29 mouse cellular contexts compared by ENCODE assay signal in genomic region chr10:116146091-116146490, GRCm38 (mm10). TPM values are rescaled to one million over a fixed set of nuclear protein-coding genes. Genes with fewer than 3 reads are reported as not detected.
DNase-seq lines count a peak whose midpoint lies in the region; ATAC-seq lines count a peak whose summit lies in the region.
"Had no signal": no experiment of that assay in that cellular context is flagged by ENCODE, and none has a peak within 500 bp of the region (broad histone marks: within the 10 kb centered on the region; RNA-seq: fewer than 3 reads in every experiment).

No protein-coding gene starts in this region.

- H3K9ac ChIP-seq in forebrain, embryonic 12.5 days: no peak overlapping the region
- H3K9ac ChIP-seq in forebrain, embryonic 15.5 days (replicated peaks): no peak overlapping the region
- H3K9ac ChIP-seq in midbrain, embryonic 11.5 days (ENCODE audit: low read length): no peak overlapping the region; the same call in 1 of the 2 replicates
- H3K9ac ChIP-seq in midbrain, embryonic 16.5 days (ENCODE audit: low read depth, low read length): no peak overlapping the region
- H3K9ac ChIP-seq in forebrain, embryonic 16.5 days (replicated peaks; ENCODE audit: low read depth, low read length): no peak overlapping the region
- H3K9ac ChIP-seq in midbrain, embryonic 13.5 days (replicated peaks): no peak overlapping the region
- H3K9ac ChIP-seq: intestine, embryonic 15.5 days had no signal

- H3K4me2 ChIP-seq in forebrain, embryonic 12.5 days: no peak overlapping the region
- no peak overlapping the region for H3K4me2 ChIP-seq in forebrain, embryonic 15.5 days (replicated peaks)
- H3K4me2 ChIP-seq in midbrain, embryonic 11.5 days: no peak overlapping the region
- no peak overlapping the region for H3K4me2 ChIP-seq in midbrain, embryonic 16.5 days (ENCODE audit: low read length)
- no peak overlapping the region for H3K4me2 ChIP-seq in forebrain, embryonic 16.5 days (ENCODE audit: low read length)
- H3K4me2 ChIP-seq in midbrain, embryonic 13.5 days (replicated peaks): 0 out of 2 replicates have a peak overlapping the region, but pooled peaks have one; percentile 7
- H3K4me2 ChIP-seq: intestine, embryonic 15.5 days; liver, embryonic 11.5 days had no signal

- no peak for ATAC-seq in forebrain, embryonic 12.5 days (ENCODE audit: low FRiP score)
- ATAC-seq in forebrain, embryonic 15.5 days (replicated peaks): no peak
- peak; percentile 68 for ATAC-seq in midbrain, embryonic 11.5 days (ENCODE audit: low FRiP score)
- ATAC-seq in midbrain, embryonic 16.5 days: no peak
- 0 out of 2 replicates have a peak, but pooled peaks have one; percentile 33 for ATAC-seq in forebrain, embryonic 16.5 days
- peak; percentile 55; the same call in 1 of the 2 replicates for ATAC-seq in midbrain, embryonic 13.5 days
- ATAC-seq: intestine, embryonic 15.5 days had no signal

- 0 out of 2 replicates have a peak overlapping the region, but pooled peaks have one; percentile 15 for H3K27ac ChIP-seq in forebrain, embryonic 12.5 days
- no peak overlapping the region for H3K27ac ChIP-seq in forebrain, embryonic 15.5 days (replicated peaks)
- no peak overlapping the region for H3K27ac ChIP-seq in midbrain, embryonic 11.5 days (ENCODE audit: low read depth, low read length)
- H3K27ac ChIP-seq in midbrain, embryonic 16.5 days (ENCODE audit: low read length): no peak overlapping the region
- no peak overlapping the region for H3K27ac ChIP-seq in forebrain, embryonic 16.5 days (ENCODE audit: low read length)
- no peak overlapping the region for H3K27ac ChIP-seq in midbrain, embryonic 13.5 days
- H3K27ac ChIP-seq: heart, adult 2 months; intestine, embryonic 15.5 days had no signal

- H3K4me3 ChIP-seq in forebrain, embryonic 12.5 days (replicated peaks): no peak overlapping the region
- H3K4me3 ChIP-seq in forebrain, embryonic 15.5 days: no peak overlapping the region
- no peak overlapping the region for H3K4me3 ChIP-seq in midbrain, embryonic 11.5 days (ENCODE audit: low read depth, low read length)
- no peak overlapping the region for H3K4me3 ChIP-seq in midbrain, embryonic 16.5 days (ENCODE audit: low read depth, low read length)
- no peak overlapping the region for H3K4me3 ChIP-seq in forebrain, embryonic 16.5 days (replicated peaks; ENCODE audit: low read length)
- no peak overlapping the region for H3K4me3 ChIP-seq in midbrain, embryonic 13.5 days (replicated peaks)
- H3K4me3 ChIP-seq: heart, adult 2 months; intestine, embryonic 15.5 days; megakaryocyte, embryonic 14.5 days had no signal

- no peaks in the 10 kb centered on the region for H3K9me3 ChIP-seq in forebrain, embryonic 12.5 days
- no peaks in the 10 kb centered on the region for H3K9me3 ChIP-seq in forebrain, embryonic 15.5 days
- H3K9me3 ChIP-seq in midbrain, embryonic 11.5 days (ENCODE audit: control insufficient read depth, low read length): no peaks in the 10 kb centered on the region
- H3K9me3 ChIP-seq in midbrain, embryonic 16.5 days (replicated peaks; ENCODE audit: control insufficient read depth, low read length, poor library complexity, severe bottlenecking): no peaks in the 10 kb centered on the region
- H3K9me3 ChIP-seq in forebrain, embryonic 16.5 days (ENCODE audit: control insufficient read depth, low read length): no peaks in the 10 kb centered on the region
- H3K9me3 ChIP-seq in midbrain, embryonic 13.5 days: no peaks in the 10 kb centered on the region
- H3K9me3 ChIP-seq: intestine, embryonic 15.5 days had no signal

- 39% methylated on average over 9 of the region's 9 CpGs for WGBS in forebrain, embryonic 12.5 days
- 36% methylated on average over 9 of the region's 9 CpGs for WGBS in forebrain, embryonic 15.5 days
- WGBS in midbrain, embryonic 11.5 days: 26% methylated on average over 9 of the region's 9 CpGs
- WGBS in midbrain, embryonic 16.5 days: 15% methylated on average over 9 of the region's 9 CpGs
- 24% methylated on average over 9 of the region's 9 CpGs for WGBS in forebrain, embryonic 16.5 days
- 15% methylated on average over 9 of the region's 9 CpGs for WGBS in midbrain, embryonic 13.5 days

- peak; percentile 89 for DNase-seq in midbrain, embryonic 11.5 days (ENCODE audit: low spot score, missing footprints)
- DNase-seq in gastrocnemius, postnatal 4 days (ENCODE audit: low spot score in 2 of 2): no peak
- DNase-seq in adrenal gland, adult 18-20 months (ENCODE audit: low spot score in 2 of 2): no peak
- DNase-seq: adrenal gland, postnatal 36 days; cerebellum, adult 18-20 months; gastrocnemius, postnatal 14 days; heart, adult 2 months; heart, postnatal 4 days; kidney, adult 9 months; kidney, postnatal 25 days; lung, adult 18-20 months; lung, postnatal 14 days; right cerebral cortex, adult 18-20 months; thymus, postnatal 14 days had no signal

- no peaks in the 10 kb centered on the region for H3K36me3 ChIP-seq in forebrain, embryonic 12.5 days (replicated peaks)
- H3K36me3 ChIP-seq in forebrain, embryonic 15.5 days: no peaks in the 10 kb centered on the region
- no peaks in the 10 kb centered on the region for H3K36me3 ChIP-seq in midbrain, embryonic 11.5 days (ENCODE audit: control insufficient read depth, insufficient read depth, low read length)
- H3K36me3 ChIP-seq in midbrain, embryonic 16.5 days (ENCODE audit: control insufficient read depth, insufficient read depth, low read length): no peaks in the 10 kb centered on the region
- H3K36me3 ChIP-seq in forebrain, embryonic 16.5 days (ENCODE audit: control insufficient read depth, insufficient read depth): no peaks in the 10 kb centered on the region
- H3K36me3 ChIP-seq in midbrain, embryonic 13.5 days: no peaks in the 10 kb centered on the region
- H3K36me3 ChIP-seq: intestine, embryonic 15.5 days had no signal

- no peaks in the 10 kb centered on the region for H3K27me3 ChIP-seq in forebrain, embryonic 12.5 days
- H3K27me3 ChIP-seq in forebrain, embryonic 15.5 days: no peaks in the 10 kb centered on the region
- H3K27me3 ChIP-seq in midbrain, embryonic 11.5 days (ENCODE audit: control insufficient read depth, insufficient read depth, low read length): no peaks in the 10 kb centered on the region
- no peaks in the 10 kb centered on the region for H3K27me3 ChIP-seq in midbrain, embryonic 16.5 days (ENCODE audit: control insufficient read depth, insufficient read depth, low read depth, low read length)
- no peaks in the 10 kb centered on the region for H3K27me3 ChIP-seq in forebrain, embryonic 16.5 days (replicated peaks; ENCODE audit: control insufficient read depth, insufficient read depth, low read length)
- no peaks in the 10 kb centered on the region for H3K27me3 ChIP-seq in midbrain, embryonic 13.5 days
- H3K27me3 ChIP-seq: CH12.LX; intestine, embryonic 15.5 days; megakaryocyte, embryonic 14.5 days had no signal

- peaks cover 6% of the 10 kb centered on the region; the same call in 1 of the 2 replicates for H3K4me1 ChIP-seq in forebrain, embryonic 12.5 days
- no peaks in the 10 kb centered on the region for H3K4me1 ChIP-seq in forebrain, embryonic 15.5 days
- H3K4me1 ChIP-seq in midbrain, embryonic 11.5 days (ENCODE audit: control insufficient read depth, insufficient read depth, low read length): peaks cover 6% of the 10 kb centered on the region; the same call in 1 of the 2 replicates
- no peaks in the 10 kb centered on the region for H3K4me1 ChIP-seq in midbrain, embryonic 16.5 days (ENCODE audit: control insufficient read depth, insufficient read depth, low read length)
- no peaks in the 10 kb centered on the region for H3K4me1 ChIP-seq in forebrain, embryonic 16.5 days (replicated peaks; ENCODE audit: control insufficient read depth, insufficient read depth, low read length)
- peaks cover 7% of the 10 kb centered on the region; the same call in 1 of the 2 replicates for H3K4me1 ChIP-seq in midbrain, embryonic 13.5 days (replicated peaks)
- H3K4me1 ChIP-seq: intestine, embryonic 15.5 days; megakaryocyte, embryonic 14.5 days had no signal

RNA-seq across cellular contexts. Expression of gene 4933416C03Rik, which starts 32.4 kb away (rescaled TPM):
- not detected in 2 replicates for polyA plus RNA-seq in forebrain, embryonic 12.5 days (2016; fragmentation: Nextera tagmentation; extraction: Ambion mirVana)
- 0.17 TPM in 1 of 2 replicates, not detected in the other for polyA plus RNA-seq in forebrain, embryonic 15.5 days (2015; fragmentation: Nextera tagmentation; extraction: Ambion mirVana)
- 0.08 TPM in 1 of 2 replicates, not detected in the other for polyA plus RNA-seq in midbrain, embryonic 11.5 days (2014; fragmentation: Nextera tagmentation; extraction: Ambion mirVana)
- 0.10 and 0.17 TPM in 2 replicates for polyA plus RNA-seq in midbrain, embryonic 16.5 days (2015; fragmentation: Nextera tagmentation; extraction: Ambion mirVana)
- 0.19 TPM in 1 of 2 replicates, not detected in the other for polyA plus RNA-seq in forebrain, embryonic 16.5 days (2015; fragmentation: Nextera tagmentation; extraction: Ambion mirVana)
- not detected in 2 replicates for polyA plus RNA-seq in midbrain, embryonic 13.5 days (2015; fragmentation: Nextera tagmentation; extraction: Ambion mirVana)
- not detected for total RNA-seq in gastrocnemius, postnatal 4 days (2021)
- total RNA-seq in adrenal gland, adult 18-20 months (2021): not detected
- total RNA-seq: adrenal gland, postnatal 36 days; CH12.LX; gastrocnemius, postnatal 14 days; heart, adult 2 months; heart, postnatal 4 days; layer of hippocampus, adult 8-10 months; left cerebral cortex, adult 18-20 months; left cerebral cortex, postnatal 36 days; MEL had no signal
- polyA plus RNA-seq: frontal cortex, adult 2 months; heart, adult 2 months; heart, embryonic 14.5 days; intestine, embryonic 15.5 days; liver, embryonic 11.5 days had no signal

Comparison
In these comparisons a context has a peak if more than half of its experiments do, and no peak if none do; other contexts are left out.
1. ATAC-seq: peak in midbrain, embryonic 11.5 days (single experiment), forebrain, embryonic 16.5 days (single experiment) and midbrain, embryonic 13.5 days (single experiment); none in forebrain, embryonic 12.5 days (single experiment), forebrain, embryonic 15.5 days (single experiment) and midbrain, embryonic 16.5 days (single experiment).